Mouse (Mus musculus) cerebellum, adult 8-10 months (tissue): ENCODE results near the gene Mettl6.
"Not testable (repeated sequence)": the region's sequence is repeated elsewhere in the genome, so short reads cannot be mapped to it uniquely, and the experiment has no call there.

Experiments used
- DNase-seq: peaks from one replicate; pipeline ENCODE4 v3.0.0; 2022

The Mettl6 gene

DNA sequence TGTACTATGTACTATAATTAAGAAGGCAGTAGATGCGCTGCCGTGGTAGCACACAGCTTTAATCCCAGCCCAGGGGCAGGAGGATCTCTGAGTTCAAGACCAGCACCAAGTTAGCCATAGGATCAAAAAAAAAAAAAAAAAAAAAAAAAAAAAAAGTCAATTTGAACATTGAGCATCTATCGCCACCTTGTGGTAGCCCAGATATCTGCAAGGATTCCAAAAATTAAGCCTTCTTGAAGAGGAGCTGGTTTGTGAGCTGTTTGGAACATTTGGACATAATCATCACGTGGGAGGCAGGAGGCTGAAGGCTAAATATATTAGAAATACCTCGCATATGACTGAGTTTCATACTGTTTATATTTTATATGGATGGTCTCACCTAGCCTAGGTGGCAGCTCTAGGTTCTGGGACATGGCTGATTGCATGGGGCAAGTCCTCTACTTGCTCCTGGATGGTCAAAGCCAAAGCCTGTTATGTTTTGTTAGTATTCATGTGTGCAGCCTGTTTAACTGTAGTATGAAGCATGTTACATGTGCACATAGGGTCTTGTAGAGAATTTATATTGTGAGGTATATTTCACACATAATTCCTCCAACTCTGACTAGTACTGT, 22.3 kb downstream of the Mettl6 start:
- DNase-seq = peak; percentile 65

GRCm38 (mm10) chr14:31469711-31470110, 25.1 kb downstream of the Mettl6 start:
- DNase-seq = no peak

DNA sequence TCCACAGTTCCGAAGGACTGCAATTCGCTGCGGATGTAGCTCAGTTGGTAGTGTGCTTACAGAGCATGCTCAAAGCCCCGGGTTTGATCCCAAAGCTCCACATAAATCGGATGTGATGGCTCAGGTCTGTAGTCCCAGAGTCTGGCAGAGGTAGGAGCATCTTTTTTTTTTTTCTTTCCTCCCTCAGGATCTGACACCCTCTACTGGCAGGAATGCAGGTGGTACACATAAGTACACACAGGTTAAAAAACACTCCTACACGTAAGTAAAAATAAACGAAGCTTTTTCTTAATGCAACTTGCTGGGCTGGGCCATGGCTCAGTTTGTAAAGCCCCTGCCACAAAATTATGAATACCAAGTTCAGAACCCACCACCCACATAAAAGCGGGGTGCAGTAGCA, 30.7 kb downstream of the Mettl6 start:
- peak; percentile 16 for DNase-seq

GRCm38 (mm10) chr14:31462886-31463285, 32.0 kb downstream of the Mettl6 start:
- no peak for DNase-seq

DNA sequence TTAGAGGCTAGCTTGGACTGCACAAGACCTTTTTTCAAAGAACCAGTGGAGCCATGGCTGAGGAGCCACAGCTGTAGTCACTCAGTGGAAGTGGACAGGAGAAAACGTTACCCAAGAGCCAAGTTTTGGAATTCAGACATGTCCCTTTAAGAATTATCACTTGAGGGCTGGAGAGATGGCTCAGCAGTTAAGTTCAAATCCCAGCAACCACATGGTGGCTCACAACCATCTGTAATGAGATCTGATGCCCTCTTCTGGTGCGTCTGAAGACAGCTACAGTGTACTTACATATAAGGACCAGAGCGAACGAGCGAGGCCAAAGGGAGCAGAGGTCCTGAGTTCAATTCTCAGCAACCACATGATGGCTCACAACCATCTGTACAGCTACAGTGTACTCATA, 32.6 kb downstream of the Mettl6 start:
- DNase-seq = not testable (repeated sequence)

GRCm38 (mm10) chr14:31458006-31458405, 36.8 kb downstream of the Mettl6 start:
- DNase-seq = no peak

DNA sequence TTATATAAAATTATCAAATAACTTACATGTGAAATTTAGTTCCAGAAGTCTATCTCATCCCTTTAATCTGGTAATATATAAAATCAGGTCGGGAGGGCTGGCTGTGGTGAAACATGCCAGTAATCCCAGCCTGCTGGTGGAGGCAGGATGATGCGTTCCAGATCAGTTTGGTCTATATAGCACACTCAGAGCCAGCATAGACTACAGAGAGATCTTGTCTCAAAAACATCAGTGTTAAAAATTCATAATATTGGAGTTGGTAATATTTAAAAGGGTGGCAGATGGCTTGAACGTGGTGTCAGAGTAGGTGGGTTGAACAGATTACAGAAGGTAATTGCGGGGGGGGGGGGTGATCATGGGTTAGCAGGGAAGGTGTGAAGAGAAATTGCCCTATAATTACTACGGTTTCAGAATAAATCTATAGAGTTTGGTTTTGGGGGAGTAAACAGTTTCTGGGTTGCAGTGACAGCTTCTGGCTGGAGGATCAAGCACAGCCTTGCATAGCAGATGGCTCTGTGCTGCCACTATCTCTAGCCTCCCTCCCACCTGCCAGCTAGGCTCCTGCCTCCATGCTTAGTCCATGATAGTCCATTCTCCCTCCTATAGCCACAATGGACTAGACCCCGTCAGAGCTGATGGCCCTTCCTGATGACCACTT, 38.6 kb downstream of the Mettl6 start:
- DNase-seq = no peak

GRCm38 (mm10) chr14:31454849-31455566, 39.8 kb downstream of the Mettl6 start:
- DNase-seq = no peak

GRCm38 (mm10) chr14:31453946-31454345, 40.9 kb downstream of the Mettl6 start:
- not testable (repeated sequence) for DNase-seq

DNA sequence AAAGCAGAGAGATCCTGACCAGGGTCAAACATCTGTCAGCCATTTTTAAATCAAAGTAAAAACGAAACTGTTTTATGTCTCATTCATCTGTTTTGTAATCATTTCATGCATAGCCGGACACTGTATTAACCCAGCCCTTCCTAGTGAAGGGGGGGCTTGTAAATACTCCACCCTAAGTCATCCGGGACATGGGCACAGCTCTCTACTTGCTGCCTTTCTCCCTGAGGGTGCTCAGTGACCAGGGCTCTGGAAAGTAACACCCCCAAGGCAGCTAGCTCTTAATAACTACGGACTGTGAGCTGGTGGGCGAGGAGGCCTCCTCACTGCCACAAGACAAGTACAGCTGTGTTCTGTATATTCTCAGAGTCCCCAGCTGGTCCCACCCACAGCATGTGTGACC, 45.8 kb downstream of the Mettl6 start:
- DNase-seq = no peak

- DNase-seq = no peak
These were observed 51.2 kb downstream of the Mettl6 start for GRCm38 (mm10) chr14:31443616-31444015.

DNA sequence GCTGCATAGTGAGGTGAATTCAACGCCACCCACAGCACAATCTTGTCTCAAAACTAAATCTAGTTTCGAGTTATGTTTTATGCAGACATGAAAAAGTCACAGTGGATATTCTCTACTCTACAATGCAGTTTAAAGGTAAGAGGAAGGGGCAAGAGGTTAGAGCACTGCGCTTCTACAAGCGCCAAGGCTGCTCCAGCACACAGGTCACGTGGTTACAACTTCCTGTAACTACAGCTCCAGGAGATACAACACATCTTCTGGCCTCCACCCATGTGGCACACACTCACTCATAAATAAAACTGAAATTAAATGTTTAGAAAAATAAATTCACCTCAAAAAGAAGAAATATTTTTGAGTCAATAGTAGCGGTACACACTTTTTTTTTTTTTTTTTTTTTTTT, 54.1 kb downstream of the Mettl6 start:
- no peak for DNase-seq

DNA sequence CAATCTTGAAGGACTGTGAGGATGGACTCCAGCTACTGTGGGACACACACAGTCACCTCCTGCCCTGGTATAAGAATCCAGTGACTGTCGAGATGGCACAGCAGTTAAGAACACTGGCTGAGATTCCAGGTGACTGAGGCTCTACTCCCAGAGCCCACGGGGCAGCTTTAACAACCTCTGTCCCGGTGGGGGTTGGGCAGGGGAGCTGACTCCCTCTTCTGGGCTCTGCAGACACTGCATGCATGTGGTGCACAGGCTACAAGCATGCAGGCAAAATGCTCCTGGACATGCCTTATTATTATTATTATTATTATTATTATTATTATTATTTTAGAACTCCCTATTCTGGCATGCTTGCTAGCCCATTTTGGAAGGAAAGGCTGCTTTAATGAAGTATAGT, 54.6 kb downstream of the Mettl6 start:
- DNase-seq = no peak

GRCm38 (mm10) chr14:31439279-31439678, 55.6 kb downstream of the Mettl6 start:
- no peak for DNase-seq

DNA sequence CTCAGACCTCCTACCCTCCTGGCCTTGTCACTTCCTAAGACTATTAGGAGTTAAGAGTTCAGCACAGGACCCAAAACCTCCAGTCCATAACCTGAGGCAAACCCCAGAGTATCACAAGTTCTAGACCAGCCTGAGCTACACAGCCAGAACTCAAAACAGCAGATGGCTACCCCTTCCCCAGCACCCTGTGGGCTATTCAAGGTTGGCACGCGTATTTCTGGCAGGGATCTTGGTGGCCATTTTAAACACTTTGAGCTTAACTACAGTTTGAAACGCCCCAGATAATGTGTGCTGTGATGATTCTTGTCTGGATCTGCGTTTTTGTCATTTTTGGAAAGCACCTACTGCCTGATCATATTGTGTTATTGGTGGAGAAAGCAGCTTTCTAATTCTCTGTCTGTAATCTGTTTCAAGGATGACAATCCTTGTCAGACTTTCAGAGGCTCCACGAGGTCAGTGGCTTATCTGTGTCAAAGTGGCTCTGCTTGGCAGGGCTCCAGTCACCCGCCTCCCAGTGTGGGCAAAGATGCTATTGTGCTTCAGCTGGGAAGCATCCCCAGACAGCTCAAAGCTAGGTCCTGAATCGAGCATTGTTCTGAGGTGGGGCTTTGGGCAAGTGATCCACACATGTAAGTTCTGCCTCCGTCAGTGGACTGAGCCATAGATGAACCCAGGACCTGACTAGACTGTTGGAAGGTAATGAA, 56.9 kb downstream of the Mettl6 start:
- no peak for DNase-seq

DNA sequence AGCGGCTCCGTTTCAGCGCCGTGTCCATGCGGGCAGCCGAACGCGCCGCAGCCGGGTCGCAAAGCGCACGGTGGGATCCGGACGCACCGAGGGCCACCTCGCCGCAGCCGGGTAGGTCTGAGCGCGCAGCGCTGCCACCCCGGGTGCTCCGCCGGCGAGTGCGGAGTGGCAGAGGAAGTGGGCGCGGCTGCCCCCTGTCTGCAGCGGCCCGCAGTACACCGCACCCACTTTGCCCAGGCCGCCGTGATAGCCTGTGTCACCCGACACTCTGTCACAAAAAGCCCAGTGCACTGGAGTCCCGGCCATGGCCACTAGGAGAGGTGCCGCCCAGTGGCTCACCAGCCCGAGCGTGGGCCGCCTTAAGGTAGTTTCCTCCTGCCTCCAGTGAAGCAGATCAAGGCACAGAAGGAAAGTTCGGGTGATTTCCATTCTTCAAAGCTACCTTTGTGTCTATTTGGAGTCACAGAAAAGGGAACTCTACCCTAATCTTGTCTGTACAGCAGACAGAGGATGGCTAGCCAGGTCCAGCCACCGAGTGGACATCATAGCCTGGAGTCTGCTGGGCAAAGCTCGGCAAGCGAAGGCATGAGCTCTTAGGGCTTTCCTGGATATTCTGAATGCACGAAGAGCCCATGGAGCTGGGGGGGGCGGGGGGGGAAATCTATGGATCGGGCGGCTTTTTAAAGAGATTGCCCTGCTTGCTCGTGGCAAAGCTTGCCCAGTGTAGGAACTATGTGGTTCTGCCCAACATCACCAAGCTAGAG, 58.7 kb downstream of the Mettl6 start, which contains the start of gene Sh3bp5:
Gene Sh3bp5 (minus strand): TSS at position 149 of the 764 bp plus-strand sequence.
- DNase-seq = peak; percentile 98

GRCm38 (mm10) chr14:31435018-31435915, 59.6 kb downstream of the Mettl6 start:
- no peak for DNase-seq

GRCm38 (mm10) chr14:31434426-31434825, 60.4 kb downstream of the Mettl6 start:
- DNase-seq = no peak

GRCm38 (mm10) chr14:31433851-31434360, 60.9 kb downstream of the Mettl6 start:
- DNase-seq = no peak

DNA sequence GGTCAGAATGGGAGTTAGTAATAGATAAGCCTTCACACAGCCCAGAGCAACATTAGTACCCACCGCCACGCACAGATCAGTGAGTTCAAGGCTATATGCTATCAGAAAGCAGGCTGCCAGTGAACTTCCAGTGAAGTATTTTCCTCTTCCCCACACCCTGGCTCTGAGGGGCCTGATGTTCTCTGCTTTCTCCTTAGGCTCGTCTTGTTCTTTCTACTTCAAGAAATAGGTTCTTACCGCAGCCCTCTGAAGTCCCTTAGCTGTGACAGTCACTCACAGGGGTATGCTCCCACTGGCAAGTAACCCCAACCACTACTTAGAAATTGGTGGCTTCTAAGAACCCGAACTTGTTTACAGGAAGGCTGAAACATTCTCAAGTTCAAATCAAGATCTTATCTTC, 61.7 kb downstream of the Mettl6 start:
- DNase-seq = no peak

DNA sequence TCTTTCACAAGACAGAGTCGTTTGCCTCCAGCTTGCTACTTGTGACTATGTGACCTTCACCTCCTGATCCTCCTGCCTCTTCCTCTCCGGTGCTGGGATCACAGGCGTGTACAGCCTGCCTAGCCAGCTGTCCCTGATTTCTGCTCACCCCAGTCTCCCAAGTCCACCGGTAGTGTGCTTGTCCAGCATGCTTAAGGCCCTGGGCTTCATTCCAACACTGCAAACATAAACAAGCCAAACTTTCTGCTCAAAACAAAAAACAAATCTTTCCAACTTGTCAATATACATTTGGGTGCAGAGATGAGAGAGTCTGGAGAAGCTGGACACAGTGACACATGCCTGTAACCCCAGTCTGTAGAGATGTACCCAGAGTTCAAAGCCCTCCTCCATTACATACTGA, 62.4 kb downstream of the Mettl6 start:
- DNase-seq = no peak
